Mouse (Mus musculus) hindbrain, embryonic 10.5 days (tissue): ENCODE data around the gene Ing1. TPM values are rescaled to one million over a fixed set of nuclear protein-coding genes. Genes with fewer than 3 reads are reported as not detected.

Experiments used
- polyA plus RNA-seq: library from polyadenylated mRNA; unstranded; fragments of >200 nt; fragmentation: Nextera tagmentation; extraction: Ambion mirVana; gene quantifications from 2 replicates; pipeline ENCODE4 v1.2.1, GENCODE M21; 2016

The Ing1 gene
- polyA plus RNA-seq, 1 experiment from 2014 or later = 31.0 TPM

Other genes starting within 250 kb of the Ing1 start
- 51.1 and 52.9 TPM in 2 replicates for gene Col4a2, start 242.8 kb upstream of the Ing1 start, polyA plus RNA-seq
- 122 and 123 TPM in 2 replicates for gene Col4a1, start 242.7 kb upstream of the Ing1 start, polyA plus RNA-seq
- 1.0 and 1.9 TPM in 2 replicates for gene Rab20, start 76.9 kb upstream of the Ing1 start, polyA plus RNA-seq
- gene Naxd, start 58.1 kb upstream of the Ing1 start, polyA plus RNA-seq = 110 and 127 TPM in 2 replicates
- gene Cars2, start 4.8 kb upstream of the Ing1 start, polyA plus RNA-seq = 18.9 and 19.5 TPM in 2 replicates
- gene Ankrd10, start 80.2 kb downstream of the Ing1 start, polyA plus RNA-seq = 92.6 and 108 TPM in 2 replicates
- 0.22 TPM in 1 of 2 replicates, not detected in the other for gene 1700016D06Rik, start 145.5 kb downstream of the Ing1 start, polyA plus RNA-seq
- 50.5 and 55.4 TPM in 2 replicates for gene Arhgef7, start 172.2 kb downstream of the Ing1 start, polyA plus RNA-seq